Mouse (Mus musculus) neural tube, embryonic 15.5 days (tissue): ENCODE data around the gene Tcf20. TPM values are rescaled to one million over a fixed set of nuclear protein-coding genes. Genes with fewer than 3 reads are reported as not detected.

ENCODE experiments used
- microRNA-seq: library from miRNA; unstranded; fragments of <30 nt; microRNA quantifications from one replicate; pipeline ENCODE4, GENCODE M21; 2017
- polyA plus RNA-seq: library from polyadenylated mRNA; unstranded; fragments of >200 nt; fragmentation: Nextera tagmentation; extraction: Ambion mirVana; gene quantifications from 2 replicates; pipeline ENCODE4 v1.2.1, GENCODE M21; 2015

Tcf20 gene
- polyA plus RNA-seq, 1 experiment from 2014 or later: 11.2 TPM

Small RNA genes lying within 50 kb of the gene (microRNA-seq; reads per million reads assigned to microRNA genes)
- gene Gm27618 (not detected), gene Mir3080 (7.8 reads per million, percentile 23 among the genes with 10 or more reads in this experiment)

Other genes with a start within 250 kb of the Tcf20 start
- not detected in 2 replicates for gene Cyp2d40, start 223.7 kb downstream of the Tcf20 start, polyA plus RNA-seq
- gene Cyp2d26, start 193.6 kb downstream of the Tcf20 start, polyA plus RNA-seq: 0.45 TPM in 1 of 2 replicates, not detected in the other
- 1.7 and 2.5 TPM in 2 replicates for gene Nfam1, start 45.4 kb upstream of the Tcf20 start, polyA plus RNA-seq
- gene Serhl, start 101.6 kb upstream of the Tcf20 start, polyA plus RNA-seq: 30.9 and 42.9 TPM in 2 replicates
- 77.4 and 81.1 TPM in 2 replicates for gene Rrp7a, start 134.9 kb upstream of the Tcf20 start, polyA plus RNA-seq
- gene Poldip3, start 161.5 kb upstream of the Tcf20 start, polyA plus RNA-seq: 127 and 134 TPM in 2 replicates
- 112 and 128 TPM in 2 replicates for gene Cyb5r3, start 184.7 kb upstream of the Tcf20 start, polyA plus RNA-seq